7 mouse cellular contexts compared by ENCODE assay signal in the genomic region with DNA sequence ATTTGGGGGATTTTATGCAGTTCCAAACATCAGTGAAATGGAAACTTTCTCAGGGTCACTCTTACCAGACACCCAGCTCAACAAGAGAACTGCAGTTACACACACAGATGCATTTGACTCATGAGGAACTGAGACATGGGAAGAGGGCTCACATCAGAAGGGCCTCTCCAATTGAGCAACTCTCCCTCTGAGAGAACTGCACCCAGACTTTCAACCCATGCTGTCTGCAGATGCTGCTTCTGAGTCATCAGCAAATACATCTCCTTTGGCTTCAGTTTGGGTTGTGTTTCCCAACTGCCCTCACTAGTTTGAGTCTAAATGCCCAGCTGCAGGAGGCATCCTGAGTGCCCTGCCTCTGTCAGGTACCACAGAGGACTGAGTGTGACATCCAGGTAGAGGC. TPM values are rescaled to one million over a fixed set of nuclear protein-coding genes. Genes with fewer than 3 reads are reported as not detected.
DNase-seq lines count a peak whose midpoint lies in the region; ATAC-seq and TF ChIP-seq lines count a peak whose summit lies in the region.
"Not testable (repeated sequence)": the region's sequence is repeated elsewhere in the genome, so short reads cannot be mapped to it uniquely, and the experiment has no call there.

No protein-coding gene starts in this region.

- not testable (repeated sequence) for TF ChIP-seq RAD21 in CH12.LX (IDR thresholded peaks at IDR 0.05; ENCODE audit: low read depth, low read length)

- not testable (repeated sequence) for TF ChIP-seq POLR2A in CH12.LX (IDR thresholded peaks at IDR 0.05; ENCODE audit: low read depth, low read length); bone marrow macrophage, adult 2 months (IDR thresholded peaks at IDR 0.05; ENCODE audit: borderline replicate concordance, low read depth, low read length)

- not testable (repeated sequence) for TF ChIP-seq CTCF in CH12.LX (conservative IDR thresholded peaks at IDR 0.05 in 1 of 2, IDR thresholded peaks at IDR 0.05 in 1 of 2; ENCODE audit: low read depth in 2 of 2, low read length in 2 of 2); bone marrow macrophage, adult 2 months (IDR thresholded peaks at IDR 0.05; ENCODE audit: low read depth, low read length); liver, postnatal 0 days (IDR thresholded peaks at IDR 0.05; ENCODE audit: low read depth)

- in situ Hi-C loops in CH12.LX (cut with MboI; ENCODE audit: low pct_ligation_motif_present, low pct_unique_long_range_greater_than_20kb, low sequenced_read_pairs): not testable (repeated sequence)

- dilution Hi-C loops in CH12.LX (cut with MboI; ENCODE audit: extremely low pct_ligation_motif_present, extremely low pct_unique_long_range_greater_than_20kb, low sequenced_read_pairs): not testable (repeated sequence)

- H3K36me3 ChIP-seq in CH12.LX (replicated peaks in 1 of 2; ENCODE audit: control insufficient read depth in 1 of 2, insufficient read depth in 1 of 2, low read length in 1 of 2) (peaks cover 25 to 65% of the 10 kb centered on the region in 2 experiments), macrophage (ENCODE audit: inconsistent target) (peaks cover 59% of the 10 kb centered on the region)
- H3K36me3 ChIP-seq in liver, postnatal 0 days (replicated peaks; ENCODE audit: insufficient read depth, low read length): not testable (repeated sequence)

- not testable (repeated sequence) for H3K4me2 ChIP-seq in CH12.LX (ENCODE audit: insufficient read depth, low read depth, poor library complexity, severe bottlenecking); liver, postnatal 0 days (ENCODE audit: low read depth, low read length)

- not testable (repeated sequence) for H3K27me3 ChIP-seq in CH12.LX (replicated peaks); liver, postnatal 0 days (ENCODE audit: insufficient read depth, low read length)

- peak; percentile 38; the same call in 1 of the 2 replicates for TF ChIP-seq EP300 in CH12.LX (IDR thresholded peaks at IDR 0.05; ENCODE audit: low read length)
- not testable (repeated sequence) for TF ChIP-seq EP300 in liver, postnatal 0 days (IDR thresholded peaks at IDR 0.05; ENCODE audit: low read depth)

- peak; percentile 28 for DNase-seq in CH12.LX (ENCODE audit: extremely low read depth)
- DNase-seq in layer of hippocampus, adult 9-11 months: peak; percentile 60
- peak; percentile 27 for DNase-seq in liver, postnatal 0 days

- not testable (repeated sequence) for H3K27ac ChIP-seq in CH12.LX (ENCODE audit: insufficient read depth, low read depth)
- H3K27ac ChIP-seq in bone marrow macrophage, adult 2 months (ENCODE audit: insufficient read depth, low read depth, low read length): peak overlapping the region; percentile 48
- peak overlapping the region; percentile 40; the same call in 1 of the 2 replicates for H3K27ac ChIP-seq in liver, postnatal 0 days (ENCODE audit: low read depth)
- peak overlapping the region; percentile 15; the same call in 1 of the 2 replicates for H3K27ac ChIP-seq in macrophage

- not testable (repeated sequence) for H3K4me1 ChIP-seq in CH12.LX (ENCODE audit: control insufficient read depth in 1 of 2, insufficient read depth in 2 of 2); liver, postnatal 0 days (ENCODE audit: insufficient read depth)
- peaks cover 16% of the 10 kb centered on the region for H3K4me1 ChIP-seq in bone marrow macrophage, adult 2 months (ENCODE audit: control insufficient read depth, insufficient read depth, low read length)

- not testable (repeated sequence) for H3K9me3 ChIP-seq in CH12.LX (replicated peaks; ENCODE audit: low read length); liver, postnatal 0 days (ENCODE audit: low read length)

- not testable (repeated sequence) for H3K9ac ChIP-seq in CH12.LX (ENCODE audit: insufficient read depth, low read depth); liver, postnatal 0 days (replicated peaks)

- H3K4me3 ChIP-seq in CH12.LX (replicated peaks in 1 of 3; ENCODE audit: low read depth in 2 of 3, low read length in 2 of 3, poor library complexity in 1 of 3); bone marrow macrophage, adult 2 months (ENCODE audit: insufficient read depth, low read length); liver, postnatal 0 days (ENCODE audit: low read depth, low read length); macrophage (ENCODE audit: inconsistent target): not testable (repeated sequence)

- not testable (repeated sequence) for H3K79me2 ChIP-seq in CH12.LX (replicated peaks; ENCODE audit: control insufficient read depth, extremely low read depth, insufficient read depth, poor library complexity, severe bottlenecking); macrophage (ENCODE audit: inconsistent target)

- peak; percentile 99 for ATAC-seq in granulocyte monocyte progenitor cell, adult 5-6 weeks (replicated peaks; ENCODE audit: poor library complexity, severe bottlenecking)
- peak; percentile 55 for ATAC-seq in liver, postnatal 0 days
- ATAC-seq in monocyte, adult 5-6 weeks (replicated peaks; ENCODE audit: insufficient number of reproducible peaks, low FRiP score, low TSS enrichment, poor library complexity, severe bottlenecking): peak; percentile 98

TF ChIP-seq in CH12.LX, 34 proteins besides CTCF, POLR2A, EP300 and RAD21:
- peak; percentile 29; the same call in 1 of the 2 replicates for TF ChIP-seq IRF4 (IDR thresholded peaks at IDR 0.05; ENCODE audit: low read depth, low read length)

RNA-seq across cellular contexts. Expression of gene Naip2, which starts 18.8 kb away (rescaled TPM):
- total RNA-seq in CH12.LX (2012; rRNA removed) (10.8 and 12.8 TPM in 2 replicates), CH12.LX (2014; rRNA removed) (13.3 and 14.4 TPM in 2 replicates)
- polyA plus RNA-seq in CH12.LX (2012; ENCODE audit: insufficient read length, low read depth) (12.6 TPM in 2 replicates), macrophage (2018) (24.5 to 39.3 TPM (median 28.2 TPM) in 3 replicates)
- 21.0 and 26.4 TPM in 2 replicates for polyA plus RNA-seq in bone marrow macrophage, adult 2 months (2012; ENCODE audit: insufficient read depth, insufficient read length, missing spikeins)
- 31.8 and 36.4 TPM in 2 replicates for total RNA-seq in granulocyte monocyte progenitor cell, adult 5-6 weeks (2014; fragmentation: Nextera tagmentation)
- 41.2 and 41.9 TPM in 2 replicates for total RNA-seq in granulocyte monocyte progenitor cell, adult 5-6 weeks (2017)
- 1.1 and 1.4 TPM in 2 replicates for polyA plus RNA-seq in liver, postnatal 0 days (2015; fragmentation: Nextera tagmentation; extraction: Ambion mirVana)
- total RNA-seq in macrophage (2018; cell fraction: chromatin; rRNA removed): 10 to 100 TPM; 42.6 to 88.1 (median 68.0) TPM
- total RNA-seq in macrophage (2018; cell fraction: cytosol; rRNA removed): 10 to 100 TPM; 26.0 to 56.1 (median 38.5) TPM
- total RNA-seq in macrophage (2018; cell fraction: nucleus; rRNA removed): 10 to 100 TPM; 27.2 to 77.0 (median 60.8) TPM
- total RNA-seq in monocyte, adult 5-6 weeks (2017): 90.1 to 116 TPM (median 91.1 TPM) in 3 replicates

RNA-seq across cellular contexts. Expression of gene Smn1, which starts 58.5 kb away (rescaled TPM):
- total RNA-seq in CH12.LX (2012; rRNA removed) (31.2 and 36.7 TPM in 2 replicates), CH12.LX (2014; rRNA removed) (27.7 and 35.0 TPM in 2 replicates)
- polyA plus RNA-seq in CH12.LX (2012; ENCODE audit: insufficient read length, low read depth) (122 and 141 TPM in 2 replicates), macrophage (2018) (17.2 to 68.0 TPM (median 31.3 TPM) in 3 replicates)
- 22.0 and 35.3 TPM in 2 replicates for polyA plus RNA-seq in bone marrow macrophage, adult 2 months (2012; ENCODE audit: insufficient read depth, insufficient read length, missing spikeins)
- 101 and 113 TPM in 2 replicates for total RNA-seq in granulocyte monocyte progenitor cell, adult 5-6 weeks (2014; fragmentation: Nextera tagmentation)
- total RNA-seq in granulocyte monocyte progenitor cell, adult 5-6 weeks (2017): 59.7 and 75.1 TPM in 2 replicates
- 13.0 and 14.6 TPM in 2 replicates for polyA plus RNA-seq in liver, postnatal 0 days (2015; fragmentation: Nextera tagmentation; extraction: Ambion mirVana)
- 10 to 100 TPM; 10.4 to 71.5 (median 48.6) TPM for total RNA-seq in macrophage (2018; cell fraction: chromatin; rRNA removed)
- total RNA-seq in macrophage (2018; cell fraction: cytosol; rRNA removed): 10 to 100 TPM; 14.6 to 25.5 (median 20.8) TPM
- total RNA-seq in macrophage (2018; cell fraction: nucleus; rRNA removed): 10 to 100 TPM in 23 of 26 experiments, 1 to 10 TPM in 3; 5.6 to 63.7 (median 19.5) TPM
- total RNA-seq in monocyte, adult 5-6 weeks (2017): 31.8 to 46.9 TPM (median 41.1 TPM) in 3 replicates
